Mouse (Mus musculus): ENCODE measurements around the gene Cog1.

Gene Cog1

DNA sequence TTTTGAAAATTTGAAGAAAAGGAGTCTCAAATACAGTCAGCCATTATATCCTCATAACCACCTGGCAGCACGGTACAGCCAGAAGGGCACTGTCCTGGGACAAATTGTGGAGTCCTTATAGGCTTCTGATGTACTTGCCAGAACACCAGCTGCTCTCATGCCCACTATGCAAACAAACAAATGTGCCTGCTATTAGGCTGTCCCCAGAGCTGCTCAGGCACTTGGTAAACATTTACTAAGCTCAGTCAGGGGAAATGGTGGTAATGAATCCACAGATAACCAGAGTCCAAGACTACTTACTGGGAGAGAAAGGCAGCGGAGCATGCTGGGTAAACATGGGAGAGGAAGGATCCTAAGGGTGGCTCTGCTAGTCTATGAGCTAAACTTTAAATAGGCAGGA lies 18.2 kb downstream of the Cog1 start:
- no peak for DNase-seq (ENCODE audit: low read depth)

DNA sequence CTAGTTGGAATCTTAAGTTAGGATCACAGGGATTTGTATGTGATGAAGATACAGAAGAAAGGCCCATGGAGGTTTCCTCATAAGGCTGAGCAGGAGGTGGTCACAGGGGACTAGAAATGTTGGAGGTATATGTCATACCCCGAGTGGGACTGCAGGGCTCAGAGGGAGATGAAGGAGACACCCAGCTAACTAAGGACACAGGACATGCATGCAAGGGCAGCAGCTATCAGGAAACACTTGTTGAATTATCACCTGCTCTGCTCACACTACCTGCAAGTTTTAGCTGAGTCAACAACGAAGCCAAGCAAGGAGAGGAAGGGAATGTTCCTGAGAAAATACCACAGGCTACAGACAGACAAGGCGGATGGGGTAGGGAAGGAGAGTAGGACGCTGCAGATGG lies 18.7 kb downstream of the Cog1 start:
- no peak for DNase-seq (ENCODE audit: low read depth)

DNA sequence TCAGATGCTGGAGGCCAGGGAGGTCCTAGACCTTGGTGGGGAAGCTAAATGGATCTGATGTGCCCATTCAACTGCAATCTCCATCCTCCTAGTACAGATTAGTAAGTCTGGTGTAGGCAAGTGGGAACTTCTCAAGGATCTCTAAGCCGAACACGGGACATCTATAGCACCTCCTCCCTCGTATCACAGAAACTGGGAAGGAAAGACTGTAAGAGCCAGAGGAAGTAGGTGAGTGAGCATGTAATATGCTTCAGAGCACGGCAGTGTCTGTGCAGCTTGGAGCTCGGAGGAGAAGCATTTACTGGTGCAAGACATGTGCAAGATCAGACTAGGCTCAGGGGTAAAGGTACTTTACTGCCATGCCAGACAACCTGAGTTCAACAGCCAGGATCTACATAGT lies 19.9 kb downstream of the Cog1 start:
- DNase-seq (ENCODE audit: low read depth): no peak

DNA sequence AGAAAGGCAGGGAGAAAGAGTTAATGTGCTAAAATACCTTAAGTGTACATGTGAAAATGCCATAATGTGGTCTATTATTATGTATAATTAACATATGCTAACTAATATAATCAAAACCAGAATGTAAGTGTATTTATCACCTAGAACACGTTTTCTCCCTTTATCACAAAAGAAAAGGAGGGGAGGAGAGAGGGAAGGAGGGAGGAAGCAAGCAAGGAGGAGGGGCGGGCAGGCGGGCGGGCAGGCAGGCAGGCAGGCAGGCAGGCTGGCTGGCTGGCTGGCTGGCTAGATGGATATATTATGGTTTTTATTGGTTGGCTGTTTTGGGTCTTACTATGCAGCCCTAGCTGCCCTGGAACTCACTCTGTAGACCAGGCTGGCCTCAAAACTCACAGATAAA lies 20.7 kb downstream of the Cog1 start:
- no peak for DNase-seq (ENCODE audit: low read depth)

DNA sequence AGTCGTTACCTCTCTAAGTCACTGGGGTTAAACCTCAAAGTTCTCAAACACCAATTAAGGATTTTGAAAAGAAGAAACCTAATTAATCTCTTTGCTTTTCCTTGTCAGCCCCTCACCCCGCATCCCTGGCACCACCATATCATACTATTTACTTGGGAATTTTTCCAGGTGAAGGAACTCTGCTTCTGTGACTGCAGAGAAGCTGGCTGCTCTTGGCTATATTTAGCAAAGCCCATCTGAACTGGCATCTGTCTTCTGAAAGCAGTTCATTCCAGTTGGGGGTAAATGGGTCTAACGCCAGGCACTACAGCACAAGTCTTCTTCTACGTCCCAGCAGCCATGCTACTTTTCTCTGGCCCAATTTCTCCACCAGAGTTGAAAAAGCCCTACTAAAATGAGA lies 24.6 kb downstream of the Cog1 start:
- DNase-seq (ENCODE audit: low read depth): no peak

DNA sequence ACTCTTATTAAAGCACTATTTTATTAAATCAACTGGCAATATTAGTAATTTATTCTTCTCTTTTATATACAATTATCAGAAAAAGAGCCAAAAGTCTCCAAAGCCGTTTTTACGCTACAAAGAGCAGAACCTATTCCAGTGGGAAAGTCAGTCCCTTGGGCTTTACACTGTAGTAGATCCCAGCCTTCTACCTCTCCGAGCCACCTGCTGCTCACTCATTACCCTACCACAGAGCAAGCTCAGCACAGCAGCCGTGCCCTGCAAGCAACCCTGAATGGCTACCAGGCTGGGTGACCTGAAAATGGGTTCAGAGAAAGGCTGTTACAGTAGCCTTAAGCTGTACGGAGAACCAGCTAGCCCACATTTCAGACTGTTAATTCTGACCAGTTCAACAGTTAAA lies 25.6 kb downstream of the Cog1 start:
- no peak for DNase-seq (ENCODE audit: low read depth)

DNA sequence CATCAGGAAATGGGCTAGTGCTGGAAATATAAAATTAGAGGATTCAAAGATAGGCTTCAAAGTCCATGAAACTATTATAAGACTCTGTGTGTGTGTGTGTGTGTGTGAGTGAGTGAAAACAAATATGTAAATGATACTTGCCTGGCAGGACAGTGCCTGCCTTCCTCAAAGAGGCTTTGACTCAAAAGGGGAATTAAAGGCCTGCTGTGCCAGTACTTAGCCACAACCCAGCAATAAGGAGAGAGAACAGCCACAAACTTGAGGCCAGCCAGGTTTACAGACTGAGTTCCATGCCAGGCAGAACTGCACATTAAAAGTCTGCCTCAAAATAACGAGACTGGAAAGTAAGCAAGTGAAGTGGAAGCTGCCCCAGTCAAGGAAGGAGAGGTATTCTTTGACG lies 27.9 kb downstream of the Cog1 start:
- DNase-seq (ENCODE audit: low read depth): no peak

DNA sequence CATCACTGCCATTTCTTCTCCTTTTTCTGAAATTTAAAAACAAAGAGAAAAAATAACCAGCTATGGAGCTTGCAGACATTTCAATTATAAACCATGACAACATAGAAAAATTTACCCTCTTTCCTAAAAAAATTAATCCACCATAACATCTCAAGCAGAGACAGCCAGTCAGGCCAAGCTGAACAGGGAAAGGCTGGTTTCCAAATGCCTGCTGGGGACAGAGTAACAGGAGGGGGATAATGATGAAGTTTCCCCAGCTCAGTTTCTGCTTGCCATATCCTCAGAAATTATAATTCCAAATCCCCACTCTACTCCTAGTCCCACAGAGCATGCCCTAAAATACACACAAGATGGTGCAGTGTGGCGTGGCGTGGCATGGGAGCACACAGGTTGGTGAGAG lies 28.4 kb downstream of the Cog1 start:
- DNase-seq (ENCODE audit: low read depth): no peak

DNA sequence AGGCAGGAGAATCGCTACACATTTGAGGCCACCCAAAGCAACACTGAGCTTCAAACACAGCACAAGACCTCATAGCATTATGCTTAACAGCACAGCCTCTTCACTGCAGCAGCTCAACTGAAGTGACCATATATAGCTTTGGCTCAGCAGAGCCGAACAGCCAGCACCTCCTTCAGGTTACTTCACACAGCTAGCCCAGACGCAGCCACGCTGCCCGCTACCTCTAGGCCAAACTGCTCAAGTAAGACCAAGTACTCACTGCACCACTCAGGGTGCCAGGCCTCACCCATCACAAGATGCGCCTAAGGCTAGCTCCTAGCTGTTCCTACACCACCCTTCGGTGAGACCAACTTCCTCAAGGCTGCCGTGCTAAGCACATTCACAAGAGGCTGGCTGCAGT lies 29.4 kb downstream of the Cog1 start:
- no peak for DNase-seq (ENCODE audit: low read depth)

DNA sequence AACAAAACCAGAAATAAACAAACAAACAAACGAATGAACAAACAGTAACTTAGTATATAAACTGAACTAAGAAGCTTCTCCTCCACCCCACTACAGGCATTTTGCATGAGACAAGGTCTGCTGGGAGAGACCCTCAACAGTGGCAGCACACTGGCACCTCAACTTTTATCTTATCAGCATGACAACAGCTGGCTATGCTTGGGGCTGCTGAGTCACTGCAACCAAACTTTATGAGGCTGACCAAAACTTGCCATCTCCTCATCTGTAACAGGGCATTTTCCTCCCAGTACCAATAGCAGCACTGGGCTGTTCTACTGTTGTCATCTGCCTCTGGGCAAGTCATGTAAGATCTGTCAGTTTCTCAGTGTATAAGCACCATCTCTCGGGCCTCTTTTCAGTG lies 32.0 kb downstream of the Cog1 start:
- DNase-seq (ENCODE audit: low read depth): no peak

DNA sequence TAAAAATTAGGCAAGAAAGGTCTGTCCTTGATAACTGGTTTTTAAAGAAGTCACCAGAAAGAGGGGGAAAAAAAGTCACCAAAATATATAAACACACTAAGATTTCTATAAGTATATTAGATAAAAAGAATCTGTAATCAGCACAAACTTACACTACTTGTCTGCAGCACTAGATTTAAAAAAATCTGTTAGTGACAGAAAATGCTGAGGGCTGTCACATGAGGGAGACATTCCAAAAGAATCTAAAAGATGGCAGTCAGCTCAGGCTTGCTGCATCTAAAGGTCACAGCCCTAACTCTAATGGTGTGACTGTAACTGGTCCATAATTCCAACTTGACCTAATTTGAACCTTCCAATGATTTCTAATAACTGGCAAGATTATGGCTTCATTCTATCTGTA lies 33.0 kb downstream of the Cog1 start:
- no peak for DNase-seq (ENCODE audit: low read depth)

DNA sequence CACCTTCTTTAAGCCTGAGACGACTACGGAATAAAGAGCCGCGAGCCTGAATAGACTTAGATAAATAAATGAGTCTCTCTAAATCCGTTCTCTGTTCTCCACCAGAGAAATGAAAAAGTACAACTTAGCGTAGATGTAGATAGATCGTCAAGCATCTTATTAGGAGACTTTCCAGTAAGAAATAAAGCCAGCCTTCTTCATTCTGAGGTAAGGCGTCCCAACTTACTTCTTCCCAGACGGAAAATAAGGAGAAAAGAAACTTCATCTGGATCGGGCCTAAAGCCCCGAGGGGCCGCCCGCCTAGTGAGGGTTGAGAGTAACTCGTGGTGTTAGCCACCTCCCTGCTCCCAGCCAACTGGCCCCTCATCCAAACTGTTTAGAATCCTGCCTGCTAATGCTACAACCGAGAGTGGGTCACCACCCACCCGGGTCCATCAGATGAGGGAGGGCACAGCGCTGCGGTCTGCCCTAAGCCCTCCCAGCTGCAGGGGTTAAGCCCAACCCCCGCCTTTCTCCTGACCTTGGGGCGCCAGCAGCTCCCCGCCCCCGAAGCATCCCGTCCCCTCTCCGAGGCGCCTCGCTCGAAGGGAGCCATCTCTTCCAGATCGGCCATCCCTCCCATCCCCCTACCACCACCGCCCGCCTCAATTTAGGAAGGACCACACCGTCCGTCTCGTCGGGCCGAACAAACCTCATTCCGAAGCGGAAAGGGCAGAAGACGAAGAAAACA lies 34.1 kb downstream of the Cog1 start:
- no peak for DNase-seq (ENCODE audit: low read depth)

DNA sequence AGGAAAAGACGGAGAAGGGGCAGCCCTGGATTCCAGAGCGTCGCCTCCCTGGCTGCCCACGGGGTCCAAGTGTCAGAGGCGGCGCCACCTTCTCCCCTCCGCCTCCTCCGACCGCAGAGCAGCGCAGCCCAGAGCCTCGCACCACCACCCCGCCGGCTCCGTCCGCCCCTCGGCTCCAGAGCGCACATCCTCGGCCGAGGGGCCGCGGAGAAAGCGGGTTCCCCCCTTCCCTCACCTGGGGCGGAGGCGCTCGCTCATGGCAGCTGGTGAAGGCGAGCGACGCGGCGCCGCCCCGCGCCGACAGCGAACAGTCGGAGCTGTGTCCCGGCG lies 34.6 kb downstream of the Cog1 start:
- DNase-seq (ENCODE audit: low read depth): no peak

DNA sequence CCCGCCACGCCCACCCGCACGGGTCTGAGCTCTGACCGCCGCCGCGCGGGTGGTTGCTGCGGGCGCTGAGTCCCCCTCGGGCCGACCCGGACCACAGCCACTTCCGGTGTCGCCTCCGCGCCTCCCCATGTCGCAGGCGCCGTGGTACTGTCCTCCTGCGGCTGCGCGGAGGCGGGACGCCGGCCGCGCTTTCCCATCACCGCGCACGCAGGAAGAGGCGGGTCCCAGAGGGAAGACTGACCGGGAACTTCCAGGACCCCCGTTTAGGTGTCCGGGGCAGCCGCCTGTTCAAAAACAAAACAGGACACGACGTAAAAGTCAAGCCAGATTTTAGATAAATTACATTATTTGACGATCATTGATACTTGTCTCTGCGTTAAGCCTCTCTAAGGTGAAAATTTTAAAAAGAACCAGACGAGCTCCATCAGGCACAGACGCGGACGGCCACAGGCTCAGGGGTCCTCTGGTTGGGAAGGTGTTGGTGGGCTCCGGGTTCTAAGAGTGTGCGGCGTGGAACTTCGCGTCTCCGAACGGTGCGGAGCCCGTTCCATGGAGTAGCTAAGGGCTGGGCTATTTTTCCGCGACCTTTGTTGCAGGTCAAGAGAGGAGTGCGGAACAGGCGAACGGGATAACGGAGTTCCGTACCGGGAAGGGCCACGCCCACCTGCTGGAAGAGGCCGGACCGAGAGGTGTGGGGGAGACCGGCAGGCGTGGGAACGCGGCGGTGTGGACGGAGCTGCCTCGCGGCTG lies 35.2 kb downstream of the Cog1 start, which contains the start of the genes Fam104a and D11Wsu47e:
Fam104a (minus strand) TSS at position 199 of the 750 bp plus-strand sequence.
D11Wsu47e (plus strand) TSS at position 456 of the 750 bp plus-strand sequence.
- peak; percentile 85 for DNase-seq (ENCODE audit: low read depth)

DNA sequence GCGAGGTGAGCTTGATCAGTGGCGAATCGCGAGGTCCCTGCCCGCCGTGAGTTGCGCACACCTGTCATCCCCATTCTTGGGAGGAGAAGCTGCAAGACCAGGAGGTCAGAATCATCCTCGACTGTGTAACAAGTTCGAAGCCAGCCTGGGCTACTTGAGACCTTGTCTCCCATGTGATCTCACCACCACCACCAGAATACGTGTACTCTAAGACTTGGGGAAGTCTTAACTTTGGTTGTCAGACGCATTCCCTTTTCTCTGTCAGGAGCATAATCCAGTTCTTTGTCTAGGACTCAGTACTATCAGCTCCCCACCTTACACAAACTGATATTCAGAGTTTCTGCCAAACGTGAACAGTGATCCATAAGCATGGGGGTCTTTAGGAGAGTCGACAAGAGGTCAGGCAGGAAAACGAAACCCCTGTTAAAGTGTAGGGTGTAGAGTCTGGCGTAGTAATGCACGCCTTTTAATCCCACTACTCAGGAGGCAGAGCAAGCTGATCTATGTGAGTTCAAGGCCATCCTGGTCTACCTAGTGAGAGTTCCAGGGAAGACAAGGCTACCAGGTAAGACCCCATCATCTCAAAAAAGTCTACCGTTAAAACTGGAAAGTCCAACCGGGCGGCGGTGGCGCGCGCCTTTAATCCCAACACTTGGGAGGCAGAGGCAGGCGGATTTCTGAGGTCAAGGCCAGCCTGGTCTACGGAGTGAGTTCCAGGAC lies 35.9 kb downstream of the Cog1 start:
- DNase-seq (ENCODE audit: low read depth): no peak

DNA sequence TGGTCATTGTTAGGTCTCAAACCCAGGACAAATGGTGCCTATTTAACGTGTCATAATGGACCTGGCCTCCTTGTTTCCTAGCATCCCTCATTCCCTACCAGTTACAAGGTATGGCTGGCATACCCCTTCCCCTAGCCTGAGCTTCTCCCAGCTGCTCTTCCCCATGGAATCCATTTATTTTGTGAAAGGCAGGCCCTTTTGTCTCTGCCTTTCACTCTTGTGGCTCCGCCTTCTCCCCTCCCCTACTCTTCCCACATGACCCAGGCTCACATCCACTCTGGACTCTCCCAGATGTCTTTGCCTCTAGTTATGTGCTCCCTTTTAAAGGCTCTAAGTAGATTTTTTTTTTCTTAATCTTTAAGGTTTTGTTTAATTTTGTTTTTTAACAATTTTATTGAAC lies 38.1 kb downstream of the Cog1 start:
- no peak for DNase-seq (ENCODE audit: low read depth)

DNA sequence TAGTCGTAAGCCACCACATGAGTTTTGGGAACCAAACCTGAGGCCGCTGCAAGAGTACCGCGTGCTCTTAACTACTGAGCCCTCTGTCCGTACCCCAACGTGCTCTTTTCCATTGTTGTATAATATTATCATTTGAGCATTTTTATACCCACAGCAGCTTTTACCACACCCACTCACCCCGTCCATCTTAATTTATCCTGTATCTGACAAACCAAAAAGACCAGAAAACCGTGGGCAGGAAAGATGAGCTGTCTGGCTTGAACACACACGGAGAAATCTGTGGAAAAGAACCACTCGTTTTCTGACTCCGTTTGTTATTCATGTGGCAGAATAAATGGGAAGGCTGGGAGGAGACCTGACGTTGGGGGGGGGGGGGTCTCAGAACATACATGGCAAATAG lies 41.5 kb downstream of the Cog1 start:
- no peak for DNase-seq (ENCODE audit: low read depth)

DNA sequence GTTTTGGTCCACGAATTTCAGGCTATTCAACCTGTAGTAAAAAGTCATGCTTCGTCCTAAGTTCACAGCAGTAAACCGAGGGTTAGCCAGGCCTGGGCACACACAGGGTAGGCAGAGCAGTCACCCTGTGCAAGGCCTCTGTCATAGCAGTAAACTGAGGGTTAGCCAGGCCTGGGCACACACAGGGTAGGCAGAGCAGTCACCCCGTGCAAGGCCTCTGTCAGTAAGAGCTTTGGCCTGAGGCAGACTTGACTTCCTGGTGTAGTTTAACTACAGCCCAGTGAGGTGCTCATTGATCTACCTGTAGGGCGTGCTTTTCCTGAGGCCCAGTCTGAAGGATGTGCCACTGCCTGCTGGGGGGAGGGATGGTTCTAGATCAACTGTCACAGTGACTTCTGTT lies 42.3 kb downstream of the Cog1 start:
- DNase-seq (ENCODE audit: low read depth): no peak

DNA sequence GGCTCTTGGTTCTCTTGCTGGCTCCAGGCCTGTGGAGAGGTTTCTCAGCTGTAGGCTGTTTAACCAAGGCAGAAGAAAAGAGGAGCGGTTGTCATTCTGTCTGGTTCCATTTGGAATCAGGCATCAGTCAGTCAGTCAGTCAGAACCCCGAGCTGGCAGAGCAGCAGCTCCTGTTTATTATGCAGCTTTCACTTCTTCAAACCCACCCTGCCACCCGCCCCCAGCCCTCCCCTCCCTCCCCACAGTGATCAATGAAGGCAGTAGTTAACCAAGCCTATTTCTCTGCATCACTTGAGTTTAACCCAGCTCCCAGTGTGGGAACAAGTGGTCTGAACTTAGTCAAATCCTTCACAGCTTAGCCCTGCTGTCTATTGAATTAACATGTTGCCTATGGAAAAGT lies 42.9 kb downstream of the Cog1 start:
- DNase-seq (ENCODE audit: low read depth): no peak

DNA sequence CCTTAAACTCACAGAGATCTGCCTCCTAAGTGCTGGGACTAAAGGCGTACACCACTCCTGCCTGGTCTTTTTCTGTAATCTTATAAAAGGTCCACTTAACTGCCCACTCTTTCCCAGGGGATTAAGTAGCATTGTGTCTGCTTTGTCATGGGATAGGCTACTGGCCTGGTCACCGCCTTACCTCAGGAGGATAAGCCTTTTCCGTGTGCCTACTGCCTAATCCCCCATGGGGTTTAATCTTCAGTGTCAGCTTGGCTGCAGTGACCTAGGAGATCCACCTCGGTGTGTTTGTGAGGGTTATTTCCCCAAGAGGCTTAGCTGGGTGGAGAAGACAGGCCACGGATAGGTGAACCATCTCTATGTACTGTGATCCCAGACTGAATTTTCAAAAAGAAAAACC lies 48.6 kb downstream of the Cog1 start:
- DNase-seq (ENCODE audit: low read depth): no peak

DNA sequence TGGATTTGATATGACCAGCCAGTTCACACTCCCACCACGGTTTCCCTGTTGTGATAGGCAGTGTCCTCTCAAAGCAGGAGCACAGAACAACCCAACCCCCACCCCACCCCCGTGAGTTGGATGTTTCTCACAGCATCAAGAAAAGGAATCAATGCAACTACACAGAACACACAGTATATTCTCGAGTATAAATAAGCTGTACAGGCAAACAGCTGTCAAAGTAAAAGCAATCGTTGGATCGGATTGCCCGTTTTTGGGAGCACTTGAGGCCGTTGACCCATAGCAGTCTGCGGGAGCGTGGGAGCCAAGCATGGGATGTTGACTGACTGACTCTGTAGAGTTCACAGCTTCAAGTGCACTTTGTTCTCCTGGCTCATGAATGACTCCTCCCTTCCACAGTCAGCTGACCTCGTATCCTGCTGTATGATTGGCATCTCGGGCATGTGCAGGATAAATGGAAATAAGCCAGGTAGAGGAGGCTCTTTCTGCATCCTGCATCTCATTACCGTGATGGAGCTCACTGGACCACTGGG lies 49.1 kb downstream of the Cog1 start:
- no peak for DNase-seq (ENCODE audit: low read depth)

DNA sequence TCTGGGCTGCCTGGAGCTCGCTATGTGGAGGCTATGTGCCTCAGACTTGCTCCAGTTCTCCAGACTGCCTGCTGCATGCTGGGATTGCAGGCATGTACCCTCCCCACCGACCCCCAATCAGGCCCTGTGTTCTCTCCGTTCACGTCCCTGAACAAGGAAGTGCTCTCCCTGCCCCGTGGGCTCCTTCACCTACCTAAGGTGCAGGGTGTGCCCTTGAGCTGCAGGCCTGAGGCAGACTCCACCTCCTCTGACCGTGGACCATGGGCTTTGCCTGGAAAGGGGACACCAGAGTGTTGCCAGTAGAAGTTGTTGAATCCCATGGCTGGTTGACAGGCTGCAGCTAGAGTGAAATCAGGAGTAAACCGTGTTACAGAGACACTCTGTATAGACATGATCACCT lies 50.7 kb downstream of the Cog1 start:
- DNase-seq (ENCODE audit: low read depth): no peak

DNA sequence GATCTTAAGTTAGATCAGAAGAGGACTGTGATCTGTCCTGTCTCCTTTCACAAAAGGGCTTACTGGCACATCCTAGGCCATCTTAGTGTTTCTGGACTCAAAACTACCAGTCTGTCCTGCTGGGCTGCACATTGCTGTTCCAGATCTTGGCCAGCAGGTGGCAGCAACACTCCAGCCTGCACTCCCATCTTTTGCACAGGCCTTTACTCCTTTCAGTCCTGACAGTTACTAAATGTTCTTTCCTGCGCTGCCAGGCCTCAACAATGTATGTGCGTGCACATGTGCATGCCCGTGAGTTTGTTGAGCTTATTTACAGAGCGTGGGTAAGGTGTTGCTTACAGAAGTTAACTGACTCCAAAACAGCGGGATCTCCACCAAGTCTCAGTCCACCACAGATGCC lies 54.8 kb downstream of the Cog1 start:
- DNase-seq (ENCODE audit: low read depth): no peak

Data from c-Kit-positive CD71-negative TER-119-negative erythroid progenitor cells, embryonic 14.5 days (primary cell).